Mouse (Mus musculus): ENCODE data around the gene Lin7a. TPM values are rescaled to one million over a fixed set of nuclear protein-coding genes. Genes with fewer than 3 reads are reported as not detected.

Lin7a gene
- polyA plus RNA-seq, 1 experiment from 2014 or later: 3.4 TPM

DNA sequence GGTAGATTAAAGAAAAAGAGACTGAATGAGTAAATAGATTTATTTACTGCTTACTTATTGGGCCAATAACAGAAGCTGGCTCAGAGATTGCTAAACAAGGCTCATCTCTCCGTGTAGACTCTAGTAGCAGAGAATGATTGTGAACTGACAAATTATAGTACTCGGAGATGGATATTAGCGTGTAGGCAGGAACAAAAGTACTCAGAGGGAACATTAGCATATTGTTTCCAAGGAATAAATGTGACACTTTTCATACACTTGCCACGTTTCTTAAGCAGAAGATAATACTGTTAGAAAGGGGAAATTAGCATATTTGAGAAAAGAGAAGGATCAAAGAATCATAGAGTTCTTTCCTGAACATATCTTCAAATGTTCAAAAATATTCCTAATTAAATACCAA, 133.9 kb downstream of the Lin7a start:
- Histone ChIP-seq H3K9ac (ENCODE audit: low read length) (no peak overlapping the region), H3K4me1 (ENCODE audit: control insufficient read depth, insufficient read depth, low read length) (no peaks in the 10 kb centered on the region), H3K27me3 (ENCODE audit: control insufficient read depth, insufficient read depth, low read length) (no peaks in the 10 kb centered on the region), H3K9me3 (replicated peaks; ENCODE audit: control insufficient read depth, low read length) (no peaks in the 10 kb centered on the region), H3K36me3 (ENCODE audit: control insufficient read depth, insufficient read depth, low read length) (no peaks in the 10 kb centered on the region), H3K27ac (ENCODE audit: low read length) (no peak overlapping the region), H3K4me3 (replicated peaks; ENCODE audit: low read length) (no peak overlapping the region), H3K4me2 (ENCODE audit: low read depth, low read length) (no peak overlapping the region)
- WGBS: 80% methylated on average over 4 of the region's 4 CpGs
- ATAC-seq (ENCODE audit: insufficient read depth, low FRiP score): no peak

GRCm38 (mm10) chr10:107418306-107418705, 146.8 kb downstream of the Lin7a start:
- Histone ChIP-seq H3K9ac (ENCODE audit: low read length) (no peak overlapping the region), H3K36me3 (ENCODE audit: control insufficient read depth, insufficient read depth, low read length) (no peaks in the 10 kb centered on the region), H3K9me3 (replicated peaks; ENCODE audit: control insufficient read depth, low read length) (no peaks in the 10 kb centered on the region), H3K4me3 (replicated peaks; ENCODE audit: low read length) (no peak overlapping the region), H3K4me1 (ENCODE audit: control insufficient read depth, insufficient read depth, low read length) (no peaks in the 10 kb centered on the region), H3K27me3 (ENCODE audit: control insufficient read depth, insufficient read depth, low read length) (no peaks in the 10 kb centered on the region), H3K27ac (ENCODE audit: low read length) (no peak overlapping the region), H3K4me2 (ENCODE audit: low read depth, low read length) (no peak overlapping the region)
- WGBS: 81% methylated on average over 14 of the region's 14 CpGs
- no peak for ATAC-seq (ENCODE audit: insufficient read depth, low FRiP score)

DNA sequence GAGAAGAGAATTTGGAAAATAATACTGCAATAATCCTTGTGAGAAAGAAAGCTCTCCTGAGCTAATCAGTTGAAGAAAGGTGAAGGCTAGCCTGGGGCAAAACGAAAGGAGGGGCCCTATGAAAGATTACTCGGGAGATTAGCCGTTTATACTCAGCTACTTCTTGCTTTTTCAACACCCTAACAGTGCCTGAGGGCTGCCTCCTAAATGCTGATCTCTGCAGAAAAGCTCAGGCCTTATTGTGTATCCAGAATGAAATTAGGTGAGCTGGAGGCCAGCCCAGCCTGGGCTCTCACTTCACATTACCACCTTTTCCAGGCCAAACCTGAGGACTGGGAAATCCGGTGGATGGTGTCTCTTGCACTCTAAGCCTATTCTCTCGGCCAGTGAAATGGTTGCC, 165.5 kb downstream of the Lin7a start:
- Histone ChIP-seq H3K27me3 (ENCODE audit: control insufficient read depth, insufficient read depth, low read length) (no peaks in the 10 kb centered on the region), H3K4me3 (replicated peaks; ENCODE audit: low read length) (no peak overlapping the region), H3K27ac (ENCODE audit: low read length) (no peak overlapping the region), H3K4me2 (ENCODE audit: low read depth, low read length) (no peak overlapping the region), H3K9ac (ENCODE audit: low read length) (no peak overlapping the region), H3K9me3 (replicated peaks; ENCODE audit: control insufficient read depth, low read length) (no peaks in the 10 kb centered on the region), H3K4me1 (ENCODE audit: control insufficient read depth, insufficient read depth, low read length) (no peaks in the 10 kb centered on the region), H3K36me3 (ENCODE audit: control insufficient read depth, insufficient read depth, low read length) (no peaks in the 10 kb centered on the region)
- no peak for ATAC-seq (ENCODE audit: insufficient read depth, low FRiP score)
- WGBS: 71% methylated on average over 5 of the region's 5 CpGs

- Histone ChIP-seq H3K9ac (ENCODE audit: low read length) (no peak overlapping the region), H3K27ac (ENCODE audit: low read length) (no peak overlapping the region), H3K9me3 (replicated peaks; ENCODE audit: control insufficient read depth, low read length) (no peaks in the 10 kb centered on the region), H3K36me3 (ENCODE audit: control insufficient read depth, insufficient read depth, low read length) (no peaks in the 10 kb centered on the region), H3K27me3 (ENCODE audit: control insufficient read depth, insufficient read depth, low read length) (no peaks in the 10 kb centered on the region), H3K4me1 (ENCODE audit: control insufficient read depth, insufficient read depth, low read length) (no peaks in the 10 kb centered on the region), H3K4me2 (ENCODE audit: low read depth, low read length) (no peak overlapping the region), H3K4me3 (replicated peaks; ENCODE audit: low read length) (no peak overlapping the region)
- WGBS: 16% methylated on average over 4 of the region's 4 CpGs
- ATAC-seq (ENCODE audit: insufficient read depth, low FRiP score): no peak
Measured at GRCm38 (mm10) chr10:107442781-107443180, 171.3 kb downstream of the Lin7a start.

- no peaks in the 10 kb centered on the region for H3K9me3 ChIP-seq (replicated peaks; ENCODE audit: control insufficient read depth, low read length)
- H3K27ac ChIP-seq (ENCODE audit: low read length): no peak overlapping the region
- no peak overlapping the region for H3K9ac ChIP-seq (ENCODE audit: low read length)
- ATAC-seq (ENCODE audit: insufficient read depth, low FRiP score): no peak
- no peak overlapping the region for H3K4me2 ChIP-seq (ENCODE audit: low read depth, low read length)
- H3K27me3 ChIP-seq (ENCODE audit: control insufficient read depth, insufficient read depth, low read length): no peaks in the 10 kb centered on the region
- no peak overlapping the region for H3K4me3 ChIP-seq (replicated peaks; ENCODE audit: low read length)
- no peaks in the 10 kb centered on the region for H3K36me3 ChIP-seq (ENCODE audit: control insufficient read depth, insufficient read depth, low read length)
- 83% methylated on average over 5 of the region's 5 CpGs for WGBS
- no peaks in the 10 kb centered on the region for H3K4me1 ChIP-seq (ENCODE audit: control insufficient read depth, insufficient read depth, low read length)
Measured at GRCm38 (mm10) chr10:107449496-107450330, 178.2 kb downstream of the Lin7a start.

- no peaks in the 10 kb centered on the region for H3K36me3 ChIP-seq (ENCODE audit: control insufficient read depth, insufficient read depth, low read length)
Measured at GRCm38 (mm10) chr10:107467819-107468218, 196.3 kb downstream of the Lin7a start.

More at GRCm38 (mm10) chr10:107467819-107468218, 196.3 kb downstream of the Lin7a start:
- 61% methylated on average over 7 of the region's 7 CpGs for WGBS
- Histone ChIP-seq H3K4me3 (replicated peaks; ENCODE audit: low read length) (no peak overlapping the region), H3K9ac (ENCODE audit: low read length) (no peak overlapping the region), H3K9me3 (replicated peaks; ENCODE audit: control insufficient read depth, low read length) (no peaks in the 10 kb centered on the region), H3K27me3 (ENCODE audit: control insufficient read depth, insufficient read depth, low read length) (no peaks in the 10 kb centered on the region), H3K27ac (ENCODE audit: low read length) (no peak overlapping the region), H3K4me1 (ENCODE audit: control insufficient read depth, insufficient read depth, low read length) (no peaks in the 10 kb centered on the region), H3K4me2 (ENCODE audit: low read depth, low read length) (no peak overlapping the region)
- ATAC-seq (ENCODE audit: insufficient read depth, low FRiP score): peak; percentile 21; the same call in 1 of the 2 replicates

Other genes starting within 250 kb of the Lin7a start
- 1.1 and 1.2 TPM in 2 replicates for gene Acss3, start 148.0 kb upstream of the Lin7a start, polyA plus RNA-seq (2015; fragmentation: Nextera tagmentation; extraction: Ambion mirVana)
- gene Myf5, start 214.4 kb downstream of the Lin7a start, polyA plus RNA-seq (2015; fragmentation: Nextera tagmentation; extraction: Ambion mirVana): 0.14 and 1.5 TPM in 2 replicates
- gene Myf6, start 223.1 kb downstream of the Lin7a start, polyA plus RNA-seq (2015; fragmentation: Nextera tagmentation; extraction: Ambion mirVana): 0.24 and 9.4 TPM in 2 replicates